Mouse (Mus musculus) neural tube, embryonic 15.5 days (tissue): ENCODE data around the gene Ndrg2. TPM values are rescaled to one million over a fixed set of nuclear protein-coding genes. Genes with fewer than 3 reads are reported as not detected.
"Not testable (repeated sequence)": the region's sequence is repeated elsewhere in the genome, so short reads cannot be mapped to it uniquely, and the experiment has no call there.

Experiments
- ATAC-seq: fragments of 200-750 bp; cut with Nextera tagmentation; 2 replicates; pipeline ENCODE4 v1.8.0; 2017; ENCODE audit warnings: mild to moderate bottlenecking, moderate TSS enrichment, moderate library complexity; ENCODE audit not compliant: low FRiP score
- H3K27ac ChIP-seq: fragments of 300-500 bp; sonication (generic); replicated peaks from 2 replicates; pipeline ENCODE4 v1.5.1; 2015; ENCODE audit warnings: mild to moderate bottlenecking, inconsistent platforms
- H3K27me3 ChIP-seq: fragments of 300-500 bp; sonication (generic); replicated peaks from 2 replicates; pipeline ENCODE4 v1.6.1; 2015; ENCODE audit warnings: inconsistent platforms
- H3K36me3 ChIP-seq: fragments of 300-500 bp; sonication (generic); 2 replicates; pipeline ENCODE4 v1.6.1; 2015; ENCODE audit warnings: inconsistent platforms
- H3K4me1 ChIP-seq: fragments of 300-500 bp; sonication (generic); 2 replicates; pipeline ENCODE4 v1.6.1; 2015; ENCODE audit warnings: inconsistent platforms
- H3K4me2 ChIP-seq: fragments of 300-500 bp; sonication (generic); 2 replicates; pipeline ENCODE4 v1.6.1; 2015; ENCODE audit warnings: inconsistent platforms, mild to moderate bottlenecking, moderate library complexity
- H3K4me3 ChIP-seq: fragments of 300-500 bp; sonication (generic); replicated peaks from 2 replicates; pipeline ENCODE4 v1.5.1; 2015; ENCODE audit warnings: mild to moderate bottlenecking, inconsistent platforms
- H3K9ac ChIP-seq: fragments of 300-500 bp; sonication (generic); replicated peaks from 2 replicates; pipeline ENCODE4 v1.6.1; 2015; ENCODE audit warnings: mild to moderate bottlenecking, inconsistent platforms
- H3K9me3 ChIP-seq: fragments of 300-500 bp; sonication (generic); replicated peaks from 2 replicates; pipeline ENCODE4 v1.6.1; 2016; ENCODE audit warnings: inconsistent platforms
- WGBS: fragments of 180-500 bp; shearing (Covaris S2); methylation state at CpG from one replicate; pipeline ENCODE4 v1.1.7; 2015; ENCODE audit warnings: mixed read lengths; 5-methylcytosine and 5-hydroxymethylcytosine counted together
- polyA plus RNA-seq: library from polyadenylated mRNA; unstranded; fragments of >200 nt; fragmentation: Nextera tagmentation; extraction: Ambion mirVana; gene quantifications from 2 replicates; pipeline ENCODE4 v1.2.1, GENCODE M21; 2015

Gene Ndrg2
- polyA plus RNA-seq, 1 experiment from 2014 or later, result 281 TPM

- not testable (repeated sequence) for H3K27ac ChIP-seq, H3K4me2 ChIP-seq, H3K4me3 ChIP-seq, H3K36me3 ChIP-seq, ATAC-seq, H3K9me3 ChIP-seq, H3K4me1 ChIP-seq, H3K27me3 ChIP-seq, H3K9ac ChIP-seq
- 88% methylated on average over 7 of the region's 7 CpGs for WGBS
These were observed 58.7 kb downstream of the Ndrg2 start for GRCm38 (mm10) chr14:51855280-51855679.

Other genes starting within 250 kb of the Ndrg2 start
- gene Gm17079, start 218.7 kb downstream of the Ndrg2 start, polyA plus RNA-seq, result not detected in 2 replicates
- not detected in 2 replicates for gene Gm5800, start 197.0 kb downstream of the Ndrg2 start, polyA plus RNA-seq
- 0.27 TPM in 1 of 2 replicates, not detected in the other for gene Ang4, start 140.6 kb downstream of the Ndrg2 start, polyA plus RNA-seq
- not detected in 2 replicates for gene AY358078, start 114.1 kb downstream of the Ndrg2 start, polyA plus RNA-seq
- gene Ear6, start 60.5 kb downstream of the Ndrg2 start, polyA plus RNA-seq, result 0.42 TPM in 1 of 2 replicates, not detected in the other
- gene Mettl17, start 29.3 kb downstream of the Ndrg2 start, polyA plus RNA-seq, result 83.5 and 90.9 TPM in 2 replicates
- gene Slc39a2, start 21.3 kb downstream of the Ndrg2 start, polyA plus RNA-seq, result 1.5 and 2.0 TPM in 2 replicates
- not detected in 2 replicates for gene Tppp2, start 4.3 kb upstream of the Ndrg2 start, polyA plus RNA-seq
- not detected in 2 replicates for gene Rnase13, start 8.6 kb upstream of the Ndrg2 start, polyA plus RNA-seq
- gene Arhgef40, start 70.6 kb upstream of the Ndrg2 start, polyA plus RNA-seq, result 71.3 and 82.7 TPM in 2 replicates
- 0.88 and 1.4 TPM in 2 replicates for gene Tmem253, start 101.5 kb upstream of the Ndrg2 start, polyA plus RNA-seq
- gene Zfp219, start 106.6 kb upstream of the Ndrg2 start, polyA plus RNA-seq, result 25.3 and 28.6 TPM in 2 replicates
- not detected in 2 replicates for gene Olfr221, start 128.3 kb upstream of the Ndrg2 start, polyA plus RNA-seq
- 424 and 500 TPM in 2 replicates for gene Hnrnpc, start 189.9 kb upstream of the Ndrg2 start, polyA plus RNA-seq
- 42.6 and 46.0 TPM in 2 replicates for gene Rpgrip1, start 196.5 kb upstream of the Ndrg2 start, polyA plus RNA-seq